Mouse (Mus musculus) heart, embryonic 13.5 days (tissue): ENCODE measurements around the gene Gtf2h5. TPM values are rescaled to one million over a fixed set of nuclear protein-coding genes. Genes with fewer than 3 reads are reported as not detected.
A peak's percentile ranks its signal among the peaks of the same experiment; 100 is the strongest.

ENCODE experiments used
- ATAC-seq: fragments of 200-750 bp; cut with Nextera tagmentation; 2 replicates; pipeline ENCODE4 v1.8.0; 2017; ENCODE audit warnings: moderate TSS enrichment; ENCODE audit not compliant: insufficient number of reproducible peaks, low FRiP score, low TSS enrichment; ENCODE audit errors: extremely low read depth
- H3K27ac ChIP-seq: fragments of 300-500 bp; sonication (generic); replicated peaks from 2 replicates; pipeline ENCODE4 v1.5.1; 2015; ENCODE audit warnings: moderate library complexity, mild to moderate bottlenecking, inconsistent platforms
- H3K27me3 ChIP-seq: fragments of 300-500 bp; sonication (generic); replicated peaks from 2 replicates; pipeline ENCODE4 v1.6.1; 2015; ENCODE audit warnings: mild to moderate bottlenecking, inconsistent platforms
- H3K36me3 ChIP-seq: fragments of 300-500 bp; sonication (generic); 2 replicates; pipeline ENCODE4 v1.6.1; 2015; ENCODE audit warnings: mild to moderate bottlenecking, inconsistent platforms
- H3K4me1 ChIP-seq: fragments of 300-500 bp; sonication (generic); 2 replicates; pipeline ENCODE4 v1.6.1; 2015; ENCODE audit warnings: inconsistent platforms
- H3K4me2 ChIP-seq: fragments of 300-500 bp; sonication (generic); 2 replicates; pipeline ENCODE4 v1.6.1; 2015; ENCODE audit warnings: inconsistent platforms, mild to moderate bottlenecking, moderate library complexity
- H3K4me3 ChIP-seq: fragments of 300-500 bp; sonication (generic); 2 replicates; pipeline ENCODE4 v1.5.1; 2015; ENCODE audit warnings: moderate library complexity, mild to moderate bottlenecking, inconsistent platforms
- H3K9ac ChIP-seq: fragments of 300-500 bp; sonication (generic); 2 replicates; pipeline ENCODE4 v1.6.1; 2015; ENCODE audit warnings: inconsistent platforms, mild to moderate bottlenecking, moderate library complexity
- H3K9me3 ChIP-seq: fragments of 300-500 bp; sonication (generic); 2 replicates; pipeline ENCODE4 v1.6.1; 2016; ENCODE audit warnings: inconsistent platforms
- WGBS: fragments of 180-500 bp; shearing (Covaris S2); methylation state at CpG from one replicate; pipeline ENCODE4 v1.1.7; 2015; ENCODE audit warnings: mixed read lengths; 5-methylcytosine and 5-hydroxymethylcytosine counted together
- polyA plus RNA-seq: library from polyadenylated mRNA; unstranded; fragments of >200 nt; fragmentation: Nextera tagmentation; extraction: Ambion mirVana; gene quantifications from 2 replicates; pipeline ENCODE4 v1.2.1, GENCODE M21; 2015

The Gtf2h5 gene
- polyA plus RNA-seq, 1 experiment from 2014 or later = 126 TPM

DNA sequence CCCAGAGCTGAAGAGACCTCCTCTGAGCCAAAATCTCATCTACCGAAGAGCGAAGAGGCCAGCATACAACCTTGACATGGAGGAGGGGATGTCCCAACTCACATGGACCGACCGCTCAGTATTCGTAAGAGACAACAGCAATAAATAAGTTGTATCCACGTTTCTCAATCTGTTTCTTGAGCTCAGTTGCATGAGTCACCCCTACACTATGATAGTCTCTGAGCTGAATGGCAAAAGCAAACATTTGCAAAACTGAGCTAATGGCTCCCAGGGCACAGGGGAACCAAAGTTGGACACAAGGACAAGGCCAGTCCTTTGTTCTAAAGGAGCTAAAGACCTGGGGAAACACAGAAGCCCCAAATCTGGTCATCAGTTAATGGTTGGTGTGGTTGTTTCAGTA, 9.7 kb upstream of the Gtf2h5 start:
- WGBS = 87% methylated on average over 6 of the region's 6 CpGs
- H3K27me3 ChIP-seq = no peaks in the 10 kb centered on the region
- ATAC-seq = no peak

GRCm38 (mm10) chr17:6073405-6073804, 6.2 kb upstream of the Gtf2h5 start:
- no peak for ATAC-seq
- no peak overlapping the region for H3K9ac ChIP-seq

More for the DNA sequence above, 9.7 kb upstream of the Gtf2h5 start:
- Histone ChIP-seq H3K36me3 (peaks cover 73% of the 10 kb centered on the region), H3K4me3 (no peak overlapping the region), H3K27ac (no peak overlapping the region), H3K4me2 (no peak overlapping the region), H3K9me3 (no peaks in the 10 kb centered on the region), H3K4me1 (no peaks in the 10 kb centered on the region), H3K9ac (no peak overlapping the region)

GRCm38 (mm10) chr17:6083323-6083890, 3.8 kb downstream of the Gtf2h5 start:
- Histone ChIP-seq H3K27me3 (no peaks in the 10 kb centered on the region), H3K4me1 (peaks cover 15% of the 10 kb centered on the region), H3K9ac (no peak overlapping the region), H3K36me3 (peaks cover 49% of the 10 kb centered on the region), H3K4me3 (no peak overlapping the region), H3K4me2 (no peak overlapping the region), H3K27ac (no peak overlapping the region), H3K9me3 (no peaks in the 10 kb centered on the region)
- WGBS = 81% methylated on average over 5 of the region's 5 CpGs
- ATAC-seq = no peak

More at GRCm38 (mm10) chr17:6073405-6073804, 6.2 kb upstream of the Gtf2h5 start:
- H3K4me3 ChIP-seq = no peak overlapping the region
- WGBS = 72% methylated on average over 7 of the region's 7 CpGs
- no peak overlapping the region for H3K27ac ChIP-seq
- no peak overlapping the region for H3K4me2 ChIP-seq
- no peaks in the 10 kb centered on the region for H3K9me3 ChIP-seq
- no peaks in the 10 kb centered on the region for H3K27me3 ChIP-seq
- H3K36me3 ChIP-seq = peaks cover 42% of the 10 kb centered on the region
- peaks cover 6% of the 10 kb centered on the region for H3K4me1 ChIP-seq

GRCm38 (mm10) chr17:6091604-6092003, 12.0 kb downstream of the Gtf2h5 start:
- no peak overlapping the region for H3K4me2 ChIP-seq
- H3K27me3 ChIP-seq = no peaks in the 10 kb centered on the region
- peaks cover 21% of the 10 kb centered on the region for H3K36me3 ChIP-seq
- H3K9ac ChIP-seq = no peak overlapping the region
- H3K4me3 ChIP-seq = no peak overlapping the region
- H3K27ac ChIP-seq = no peak overlapping the region
- H3K4me1 ChIP-seq = no peaks in the 10 kb centered on the region
- WGBS = 84% methylated on average over 6 of the region's 6 CpGs
- H3K9me3 ChIP-seq = no peaks in the 10 kb centered on the region
- ATAC-seq = no peak

DNA sequence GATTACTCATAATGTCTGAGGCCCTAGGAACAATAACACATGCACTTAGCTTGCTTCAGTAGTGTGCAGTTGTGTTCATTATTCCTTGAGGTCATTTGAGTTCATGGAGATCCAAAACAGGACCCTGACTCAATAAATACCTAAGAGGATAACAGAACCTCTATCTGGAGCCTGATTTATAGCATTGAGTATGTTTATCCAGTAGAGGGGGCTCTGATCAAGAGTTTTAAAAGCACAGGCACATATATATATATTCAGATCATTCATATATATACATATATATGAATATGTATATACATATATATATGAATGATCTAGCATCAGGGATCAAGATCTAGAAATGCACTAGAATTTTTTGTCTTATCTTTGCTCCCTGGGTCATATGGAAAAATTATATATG, 16.0 kb downstream of the Gtf2h5 start:
- Histone ChIP-seq H3K4me1 (no peaks in the 10 kb centered on the region), H3K27ac (no peak overlapping the region), H3K9me3 (no peaks in the 10 kb centered on the region), H3K36me3 (peaks cover 3% of the 10 kb centered on the region; the same call in 1 of the 2 replicates), H3K27me3 (no peaks in the 10 kb centered on the region), H3K4me3 (no peak overlapping the region), H3K4me2 (no peak overlapping the region), H3K9ac (no peak overlapping the region)
- no peak for ATAC-seq

DNA sequence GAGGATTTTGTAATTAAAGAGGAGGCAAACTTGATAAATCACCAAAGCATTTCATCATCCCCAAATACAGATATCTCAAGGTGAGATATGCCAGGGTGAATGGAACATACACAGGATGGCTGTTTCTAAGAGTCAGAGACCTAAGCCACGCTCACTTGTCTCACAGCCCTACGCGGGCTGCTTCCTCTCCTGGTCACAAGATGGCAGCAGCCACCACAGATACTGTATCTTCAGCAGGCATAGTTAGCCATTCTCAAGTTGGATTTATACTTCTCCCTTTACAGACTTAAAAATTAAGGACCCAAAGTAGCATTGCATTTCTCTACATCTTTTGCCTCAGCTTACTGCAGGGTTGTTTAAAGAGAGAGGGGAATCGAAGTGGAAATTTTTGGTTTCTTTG, 18.3 kb downstream of the Gtf2h5 start:
- Histone ChIP-seq H3K4me2 (no peak overlapping the region), H3K9me3 (no peaks in the 10 kb centered on the region), H3K4me3 (no peak overlapping the region), H3K27ac (no peak overlapping the region), H3K27me3 (no peaks in the 10 kb centered on the region), H3K36me3 (no peaks in the 10 kb centered on the region), H3K9ac (no peak overlapping the region), H3K4me1 (no peaks in the 10 kb centered on the region)
- ATAC-seq = no peak
- WGBS = 24% methylated on average over 4 of the region's 4 CpGs

DNA sequence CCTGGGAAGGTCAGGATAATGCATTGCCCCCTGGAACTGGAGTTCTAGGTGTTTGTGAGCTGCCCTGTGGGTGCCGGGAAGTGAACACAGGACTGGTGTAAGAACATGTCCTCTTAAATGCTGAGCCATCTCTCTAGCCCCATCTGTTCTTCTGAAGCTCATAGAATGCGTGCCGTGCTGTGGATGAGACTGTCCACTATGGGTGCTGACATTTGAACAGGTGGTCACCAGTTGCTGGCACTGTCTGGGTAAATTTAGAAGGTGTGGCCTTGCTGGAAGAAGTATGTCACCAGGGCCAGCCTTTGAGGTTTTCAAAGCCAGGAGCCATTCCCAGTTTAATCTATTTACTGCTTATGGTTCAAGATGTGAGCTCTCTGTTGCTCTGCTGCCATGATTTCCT, 22.7 kb downstream of the Gtf2h5 start:
- 82% methylated on average over 3 of the region's 3 CpGs for WGBS
- no peak overlapping the region for H3K4me2 ChIP-seq
- no peak overlapping the region for H3K4me3 ChIP-seq
- H3K27ac ChIP-seq = no peak overlapping the region
- H3K36me3 ChIP-seq = no peaks in the 10 kb centered on the region
- no peaks in the 10 kb centered on the region for H3K9me3 ChIP-seq
- no peaks in the 10 kb centered on the region for H3K4me1 ChIP-seq
- no peak for ATAC-seq
- H3K9ac ChIP-seq = no peak overlapping the region
- H3K27me3 ChIP-seq = peaks cover 9% of the 10 kb centered on the region; the same call in 1 of the 2 replicates

DNA sequence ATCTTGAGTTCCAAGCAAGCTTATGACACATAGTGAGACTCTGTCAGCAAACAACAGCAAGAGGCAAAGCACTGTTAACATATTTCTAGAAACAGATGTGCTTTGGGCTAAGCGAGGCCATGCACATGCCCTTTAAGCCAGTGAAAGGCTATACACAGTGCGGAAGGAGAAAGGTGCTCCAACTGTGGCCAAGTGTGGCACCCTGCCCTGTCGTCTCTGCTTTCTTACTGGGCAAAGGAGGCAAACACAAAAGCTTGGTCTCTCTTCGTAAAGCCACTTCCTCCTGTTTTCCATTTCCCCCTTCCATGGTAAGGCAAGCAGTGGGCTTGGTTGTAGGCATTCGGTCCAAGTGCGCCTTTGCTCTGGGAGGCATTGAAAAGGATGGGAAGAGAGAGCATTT, 24.0 kb downstream of the Gtf2h5 start:
- WGBS = 80% methylated on average over 6 of the region's 6 CpGs
- no peaks in the 10 kb centered on the region for H3K9me3 ChIP-seq
- no peak for ATAC-seq
- H3K27ac ChIP-seq = no peak overlapping the region
- no peaks in the 10 kb centered on the region for H3K36me3 ChIP-seq
- no peak overlapping the region for H3K9ac ChIP-seq
- H3K4me2 ChIP-seq = no peak overlapping the region
- H3K27me3 ChIP-seq = peaks cover 9% of the 10 kb centered on the region; the same call in 1 of the 2 replicates
- no peak overlapping the region for H3K4me3 ChIP-seq
- H3K4me1 ChIP-seq = peaks cover 12% of the 10 kb centered on the region

- peak within 1 kb of the TSS; percentile 75 for H3K4me2 ChIP-seq
- H3K4me1 ChIP-seq = peaks cover 24% of the 10 kb centered on the region
- peak within 1 kb of the TSS; percentile 98 for H3K9ac ChIP-seq
- no peaks in the 10 kb centered on the region for H3K9me3 ChIP-seq
- peak; percentile 95 for ATAC-seq
- peak within 1 kb of the TSS; percentile 89 for H3K4me3 ChIP-seq
- H3K27me3 ChIP-seq = peaks cover 9% of the 10 kb centered on the region; the same call in 1 of the 2 replicates
- peak within 1 kb of the TSS; percentile 95 for H3K27ac ChIP-seq
- WGBS = under 1% methylated on average over 44 of the region's 76 CpGs
- peaks cover 10% of the 10 kb centered on the region for H3K36me3 ChIP-seq
Observed at GRCm38 (mm10) chr17:6106361-6107014, 26.9 kb downstream of the Gtf2h5 start, which contains the start of gene Tulp4. Gene Tulp4, plus strand, starts transcription at chr17:6106437.

DNA sequence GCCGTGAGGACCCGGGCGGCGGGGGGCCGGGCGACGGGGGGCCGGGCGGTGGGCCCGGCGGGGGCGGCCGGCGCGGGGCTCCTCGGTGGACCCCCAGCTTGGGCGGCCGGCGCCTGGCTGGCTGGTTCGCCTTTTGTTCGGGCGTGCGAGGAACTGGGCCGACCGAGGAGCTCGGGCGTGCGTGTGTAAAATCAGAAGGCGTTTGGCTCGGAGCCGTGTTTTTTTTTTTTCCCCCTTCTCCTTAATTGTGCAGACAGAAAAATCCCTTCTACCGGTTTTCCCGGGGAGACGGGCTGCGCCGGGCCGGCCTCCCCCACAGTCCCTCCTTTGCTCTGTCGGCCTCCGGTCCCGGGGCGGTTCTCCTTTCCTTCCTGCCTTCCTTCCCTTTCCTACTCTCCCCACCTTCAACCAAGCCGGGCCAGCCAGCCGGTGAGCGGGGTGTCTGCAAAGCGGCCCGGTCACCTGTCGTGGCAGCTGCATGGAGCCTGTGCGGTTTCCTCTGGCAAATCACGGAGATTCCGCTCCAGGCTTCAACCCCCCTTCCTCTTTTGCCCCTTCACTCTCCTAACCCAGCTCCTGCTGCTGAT, 27.5 kb downstream of the Gtf2h5 start:
- under 1% methylated on average over 49 of the region's 50 CpGs for WGBS
- Histone ChIP-seq H3K9me3 (no peaks in the 10 kb centered on the region), H3K9ac (peak overlapping the region; percentile 98), H3K4me2 (peak overlapping the region; percentile 75), H3K4me3 (peak overlapping the region; percentile 89), H3K36me3 (peaks cover 10% of the 10 kb centered on the region), H3K4me1 (peaks cover 24% of the 10 kb centered on the region), H3K27ac (peak overlapping the region; percentile 95), H3K27me3 (peaks cover 9% of the 10 kb centered on the region; the same call in 1 of the 2 replicates)
- no peak for ATAC-seq

DNA sequence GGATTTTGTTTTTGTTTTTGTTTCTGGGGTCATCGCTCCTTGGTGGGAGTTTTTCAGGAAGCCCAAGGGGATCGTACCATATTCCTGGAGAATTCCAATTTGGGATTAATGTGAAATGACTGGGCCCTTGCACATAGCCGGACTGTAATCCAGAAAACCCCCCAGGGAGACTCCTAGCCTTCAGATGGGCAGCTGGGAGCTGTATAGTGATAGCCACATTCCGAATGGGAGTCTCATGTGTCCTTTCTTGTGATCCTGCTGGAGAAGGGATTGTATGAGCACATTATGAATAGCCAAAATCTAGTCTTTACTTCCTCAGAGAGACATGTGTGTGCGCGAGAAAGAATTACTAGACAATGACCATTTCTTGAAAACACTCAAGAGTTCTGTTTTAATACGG, 28.6 kb downstream of the Gtf2h5 start:
- ATAC-seq = no peak
- peak overlapping the region; percentile 89 for H3K4me3 ChIP-seq
- H3K9ac ChIP-seq = peak overlapping the region; percentile 98
- peaks cover 9% of the 10 kb centered on the region; the same call in 1 of the 2 replicates for H3K27me3 ChIP-seq
- peaks cover 10% of the 10 kb centered on the region for H3K36me3 ChIP-seq
- H3K4me1 ChIP-seq = peaks cover 24% of the 10 kb centered on the region
- 54% methylated on average over 7 of the region's 7 CpGs for WGBS
- H3K27ac ChIP-seq = peak overlapping the region; percentile 95
- H3K4me2 ChIP-seq = peak overlapping the region; percentile 75
- no peaks in the 10 kb centered on the region for H3K9me3 ChIP-seq
